Mouse (Mus musculus) WW6 (cell line): Measurements from ENCODE around the gene Pbxip1.

Experiments
- DNase-seq: peaks from one replicate; pipeline ENCODE4 v3.0.0-alpha.2; 2013; ENCODE audit warnings: low read depth, low spot score

The Pbxip1 gene

GRCm38 (mm10) chr3:89432606-89433005, 3.9 kb upstream of the Pbxip1 start:
- DNase-seq, result no peak

GRCm38 (mm10) chr3:89434532-89434931, 2.0 kb upstream of the Pbxip1 start:
- DNase-seq, result no peak

DNA sequence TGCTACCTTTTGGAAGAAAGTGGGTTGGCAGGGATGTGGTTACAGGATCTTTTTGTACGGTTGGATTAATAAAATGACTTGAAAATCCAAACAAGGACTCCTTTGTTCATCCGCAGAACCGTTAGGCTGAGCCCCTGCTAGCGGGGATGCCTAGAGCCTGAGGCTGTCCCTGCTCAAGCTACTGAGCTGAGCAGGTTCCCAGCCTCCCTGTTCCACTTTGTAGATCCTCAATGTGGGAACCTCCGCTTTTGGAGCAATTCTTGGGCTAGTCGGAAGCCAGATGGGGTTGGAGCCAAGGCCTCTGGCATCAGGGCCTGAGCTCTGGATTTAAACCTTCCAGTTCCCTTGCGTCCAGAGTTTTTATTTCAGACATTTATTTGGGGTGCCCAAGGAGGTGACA, 1.5 kb upstream of the Pbxip1 start:
- DNase-seq, result no peak

DNA sequence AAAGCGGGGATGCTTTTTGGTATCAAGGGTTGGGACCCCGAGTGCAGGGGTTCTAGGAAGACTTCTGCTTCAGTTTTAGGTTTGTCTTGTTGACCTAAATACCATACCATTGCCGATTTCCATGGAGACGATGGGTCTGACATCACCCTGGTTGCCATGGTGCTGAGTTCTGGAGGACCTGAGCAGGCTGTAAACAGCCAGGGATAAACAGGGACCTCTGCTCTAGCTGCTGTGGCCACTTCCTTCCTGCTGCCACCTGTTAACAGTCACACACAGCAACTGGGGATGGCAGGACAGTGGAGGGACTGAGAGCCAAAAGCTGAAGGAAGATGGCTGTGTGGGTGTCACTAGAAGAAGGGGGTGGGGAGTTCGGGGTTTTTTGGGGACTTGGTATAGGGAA, 763 bp downstream of the Pbxip1 start:
- DNase-seq, result no peak

GRCm38 (mm10) chr3:89440691-89441090, 4.2 kb downstream of the Pbxip1 start:
- no peak for DNase-seq

GRCm38 (mm10) chr3:89448720-89449537, 12.4 kb downstream of the Pbxip1 start:
- DNase-seq, result no peak

DNA sequence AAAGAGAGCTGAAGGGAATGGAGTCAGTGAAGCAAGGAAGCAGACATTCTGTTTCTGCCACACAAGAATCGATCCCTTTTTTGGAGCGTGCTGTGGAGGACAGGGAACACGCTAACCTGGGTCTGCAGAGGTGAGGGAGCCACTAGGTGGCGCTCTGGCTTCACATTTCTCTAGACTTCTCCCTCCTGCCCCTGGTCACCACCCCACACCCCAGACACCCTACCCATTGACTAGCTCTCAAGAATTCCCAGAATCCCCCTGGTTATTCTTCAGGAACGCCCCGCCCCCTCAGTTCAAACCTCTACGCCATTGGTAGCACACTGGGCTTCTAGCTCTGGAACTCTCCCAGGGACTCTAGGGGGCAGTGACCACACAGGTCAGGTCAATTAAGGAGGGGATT, 13.0 kb downstream of the Pbxip1 start:
- peak; percentile 94 for DNase-seq

GRCm38 (mm10) chr3:89451916-89452315, 15.4 kb downstream of the Pbxip1 start:
- no peak for DNase-seq

GRCm38 (mm10) chr3:89454401-89455177, 18.1 kb downstream of the Pbxip1 start, which contains the start of gene Pmvk:
Pmvk (plus strand) TSS chr3:89454541.
- DNase-seq, result no peak

- no peak for DNase-seq
These were observed 19.3 kb downstream of the Pbxip1 start for GRCm38 (mm10) chr3:89455786-89456285.

DNA sequence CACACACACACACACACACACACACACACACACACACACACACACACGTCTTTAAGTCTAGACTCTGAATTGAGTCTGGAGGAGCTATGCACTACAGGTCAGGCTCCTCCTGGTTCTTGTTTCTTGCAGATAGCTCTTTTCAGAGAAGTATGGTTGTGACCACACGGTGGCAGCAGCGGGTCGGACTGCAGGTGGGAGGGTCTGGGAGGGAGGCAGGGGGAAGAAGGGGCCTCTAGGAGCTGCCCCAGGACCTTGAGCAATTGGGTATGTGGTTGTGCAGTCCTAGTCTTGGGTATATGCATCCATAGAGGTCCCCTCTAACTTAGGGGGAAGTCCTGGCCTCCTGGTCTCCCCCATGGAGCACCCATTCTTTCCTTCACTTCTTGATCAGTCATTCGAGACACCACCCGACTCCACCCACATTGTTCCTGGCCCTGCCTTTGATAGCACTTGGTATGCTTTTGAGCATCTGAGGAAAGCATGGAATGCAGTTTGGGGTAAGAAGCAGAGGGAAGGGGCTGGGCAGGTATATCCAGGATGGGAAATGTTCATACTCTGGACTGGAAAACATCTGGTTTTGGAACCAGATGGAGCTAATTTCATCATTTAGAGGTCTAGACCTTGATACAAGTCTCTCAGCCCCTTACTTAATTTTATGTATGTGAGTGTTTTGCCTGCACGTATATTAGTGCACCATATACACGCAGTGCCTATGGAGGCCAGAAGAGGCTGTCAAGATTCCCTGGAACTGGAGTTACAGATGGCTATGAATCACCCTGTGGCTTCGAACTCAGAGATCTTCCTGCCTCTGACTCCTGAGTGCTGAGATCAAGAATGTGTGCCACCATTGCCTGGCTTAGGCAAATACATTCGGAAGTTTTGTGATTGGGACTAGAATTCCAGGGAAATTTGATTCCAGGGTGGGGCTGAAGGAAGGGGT, 20.5 kb downstream of the Pbxip1 start:
- peak; percentile 79 for DNase-seq

- no peak for DNase-seq
These were observed 22.0 kb downstream of the Pbxip1 start for GRCm38 (mm10) chr3:89458372-89458964.

GRCm38 (mm10) chr3:89458965-89459807, 22.7 kb downstream of the Pbxip1 start:
- peak; percentile 75 for DNase-seq

DNA sequence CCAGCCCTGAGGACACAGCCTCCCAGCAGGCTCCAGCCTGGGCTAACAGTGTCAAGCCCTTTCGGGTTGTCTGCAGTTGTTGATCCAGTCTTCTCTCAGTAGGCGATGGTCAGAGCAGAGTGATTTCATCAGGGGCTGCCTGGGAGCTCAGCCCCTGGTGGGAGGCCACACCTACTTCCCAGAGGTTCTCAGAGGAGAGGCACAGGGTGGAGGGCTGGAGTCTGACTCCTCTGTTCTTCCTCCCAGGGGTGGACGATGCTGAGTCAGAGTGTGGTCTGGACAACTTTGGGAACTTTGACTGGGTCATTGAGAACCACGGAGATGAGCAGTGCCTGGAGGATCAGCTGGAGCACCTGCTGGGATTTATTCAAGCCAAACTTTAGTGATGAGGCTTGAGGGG, 31.8 kb downstream of the Pbxip1 start:
- DNase-seq, result no peak

DNA sequence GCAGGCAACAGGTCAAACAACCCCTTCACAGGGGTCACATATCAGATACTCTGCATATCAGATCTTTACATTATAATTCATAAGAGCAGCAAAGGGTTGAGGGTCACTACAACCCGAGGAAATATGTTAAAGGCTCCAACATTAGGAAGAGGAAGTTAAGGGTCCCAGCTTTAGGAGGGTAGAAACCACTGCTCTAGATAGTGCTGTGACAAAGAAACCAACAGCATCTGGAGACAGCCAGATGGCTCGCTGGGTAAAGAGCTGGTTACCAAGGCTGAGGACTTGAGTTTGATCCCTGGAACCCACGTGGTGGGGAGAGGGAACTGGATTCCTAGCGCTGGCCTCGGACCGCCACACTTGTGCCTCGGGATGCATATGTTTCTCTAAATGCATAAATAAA, 35.8 kb downstream of the Pbxip1 start:
- no peak for DNase-seq

DNA sequence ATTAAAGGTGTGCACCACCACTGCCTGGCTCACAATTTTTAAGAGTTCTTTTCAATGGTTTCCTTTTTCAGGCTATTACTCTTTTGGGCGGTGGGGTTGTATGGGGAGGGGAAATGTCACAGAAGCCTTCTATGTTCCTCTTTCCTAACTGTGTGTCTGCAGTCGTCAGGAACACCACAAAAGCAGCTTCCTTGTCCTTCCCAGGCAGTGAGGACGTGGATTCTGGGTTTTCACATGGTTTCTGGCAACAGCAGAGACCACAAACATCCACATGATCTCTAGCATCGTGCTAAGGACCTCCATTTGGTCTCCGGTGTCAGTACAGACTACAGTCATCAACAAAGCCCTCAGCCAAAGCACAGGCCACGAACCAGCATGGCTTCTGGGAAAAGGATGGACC, 37.3 kb downstream of the Pbxip1 start:
- no peak for DNase-seq

DNA sequence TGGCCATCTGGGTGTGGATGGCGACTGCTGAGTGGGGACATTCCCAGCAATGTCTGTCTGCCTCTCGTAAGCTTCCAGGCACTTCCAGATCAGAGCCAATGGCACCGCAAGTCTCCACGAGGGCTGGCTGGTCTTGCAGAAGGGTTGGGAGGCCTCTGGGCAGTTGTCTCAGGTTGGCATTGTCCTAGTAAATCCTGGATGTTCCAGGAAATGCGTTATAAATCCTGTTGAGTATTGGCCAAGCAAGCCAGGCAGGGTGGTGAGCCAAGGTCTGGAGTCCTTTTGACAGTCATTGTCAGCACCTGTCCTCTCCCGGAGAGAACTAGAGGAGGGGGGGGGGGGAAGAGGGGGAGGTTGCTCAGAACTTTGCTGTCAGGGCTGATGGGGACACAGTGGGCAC, 42.5 kb downstream of the Pbxip1 start:
- no peak for DNase-seq

- no peak for DNase-seq
These were observed 45.0 kb downstream of the Pbxip1 start for GRCm38 (mm10) chr3:89481488-89481887.

GRCm38 (mm10) chr3:89482249-89482648, 45.7 kb downstream of the Pbxip1 start:
- no peak for DNase-seq
